Mouse (Mus musculus): ENCODE data around the gene Ndufv3.
A peak's percentile ranks its signal among the peaks of the same experiment; 100 is the strongest.
"Not testable (repeated sequence)": the region's sequence is repeated elsewhere in the genome, so short reads cannot be mapped to it uniquely, and the experiment has no call there.

Gene Ndufv3

GRCm38 (mm10) chr17:31520895-31521294, 980 bp downstream of the Ndufv3 start:
- peak overlapping the region; percentile 97 for H3K4me3 ChIP-seq (replicated peaks; ENCODE audit: low read length)
- H3K27me3 ChIP-seq (ENCODE audit: insufficient read depth, low read length), result no peaks in the 10 kb centered on the region
- TF ChIP-seq CTCF (conservative IDR thresholded peaks at IDR 0.05; ENCODE audit: low read length), result no peak
- H3K4me1 ChIP-seq (replicated peaks; ENCODE audit: low read depth, low read length), result peaks cover 59% of the 10 kb centered on the region
- H3K36me3 ChIP-seq (ENCODE audit: insufficient read depth, low read length), result peaks cover 42% of the 10 kb centered on the region
- H3K9me3 ChIP-seq (ENCODE audit: low read length), result no peaks in the 10 kb centered on the region

- Histone ChIP-seq H3K27me3 (ENCODE audit: insufficient read depth, low read length) (no peaks in the 10 kb centered on the region), H3K4me3 (replicated peaks; ENCODE audit: low read length) (peak overlapping the region; percentile 97; the same call in 1 of the 2 replicates), H3K9me3 (ENCODE audit: low read length) (no peaks in the 10 kb centered on the region), H3K36me3 (ENCODE audit: insufficient read depth, low read length) (peaks cover 47% of the 10 kb centered on the region), H3K4me1 (replicated peaks; ENCODE audit: low read depth, low read length) (peaks cover 69% of the 10 kb centered on the region)
- TF ChIP-seq NANOG (IDR thresholded peaks at IDR 0.05; ENCODE audit: borderline replicate concordance, low read length) (no peak), POU5F1 (IDR thresholded peaks at IDR 0.05; ENCODE audit: borderline replicate concordance, low read length) (no peak), CTCF (conservative IDR thresholded peaks at IDR 0.05; ENCODE audit: low read length) (no peak)
These were observed 2.0 kb downstream of the Ndufv3 start for GRCm38 (mm10) chr17:31521948-31522347.

GRCm38 (mm10) chr17:31525114-31525513, 5.2 kb downstream of the Ndufv3 start:
- Histone ChIP-seq H3K4me3 (replicated peaks; ENCODE audit: low read length) (no peak overlapping the region), H3K4me1 (replicated peaks; ENCODE audit: low read depth, low read length) (peaks cover 85% of the 10 kb centered on the region), H3K36me3 (ENCODE audit: insufficient read depth, low read length) (peaks cover 76% of the 10 kb centered on the region), H3K9me3 (ENCODE audit: low read length) (no peaks in the 10 kb centered on the region), H3K27me3 (ENCODE audit: insufficient read depth, low read length) (no peaks in the 10 kb centered on the region)
- TF ChIP-seq NANOG (IDR thresholded peaks at IDR 0.05; ENCODE audit: borderline replicate concordance, low read length) (no peak), CTCF (conservative IDR thresholded peaks at IDR 0.05; ENCODE audit: low read length) (no peak), POU5F1 (IDR thresholded peaks at IDR 0.05; ENCODE audit: borderline replicate concordance, low read length) (no peak)

GRCm38 (mm10) chr17:31525816-31526215, 5.9 kb downstream of the Ndufv3 start:
- Histone ChIP-seq H3K27me3 (ENCODE audit: insufficient read depth, low read length) (no peaks in the 10 kb centered on the region), H3K9me3 (ENCODE audit: low read length) (no peaks in the 10 kb centered on the region), H3K4me1 (replicated peaks; ENCODE audit: low read depth, low read length) (peaks cover 92% of the 10 kb centered on the region), H3K36me3 (ENCODE audit: insufficient read depth, low read length) (peaks cover 83% of the 10 kb centered on the region), H3K4me3 (replicated peaks; ENCODE audit: low read length) (0 out of 2 replicates have a peak overlapping the region, but pooled peaks have one; percentile 23)
- TF ChIP-seq CTCF (conservative IDR thresholded peaks at IDR 0.05; ENCODE audit: low read length) (no peak), NANOG (IDR thresholded peaks at IDR 0.05; ENCODE audit: borderline replicate concordance, low read length) (no peak), POU5F1 (IDR thresholded peaks at IDR 0.05; ENCODE audit: borderline replicate concordance, low read length) (no peak)

- Histone ChIP-seq H3K27me3 (ENCODE audit: insufficient read depth, low read length) (no peaks in the 10 kb centered on the region), H3K4me1 (replicated peaks; ENCODE audit: low read depth, low read length) (peaks cover 84% of the 10 kb centered on the region), H3K36me3 (ENCODE audit: insufficient read depth, low read length) (peaks cover 62% of the 10 kb centered on the region), H3K4me3 (replicated peaks; ENCODE audit: low read length) (peak overlapping the region; percentile 67), H3K9me3 (ENCODE audit: low read length) (no peaks in the 10 kb centered on the region)
- TF ChIP-seq CTCF (conservative IDR thresholded peaks at IDR 0.05; ENCODE audit: low read length) (peak; percentile 63), POU5F1 (IDR thresholded peaks at IDR 0.05; ENCODE audit: borderline replicate concordance, low read length) (no peak), NANOG (IDR thresholded peaks at IDR 0.05; ENCODE audit: borderline replicate concordance, low read length) (no peak)
These were observed 9.4 kb downstream of the Ndufv3 start for GRCm38 (mm10) chr17:31529314-31529713.

- peaks cover 77% of the 10 kb centered on the region for H3K4me1 ChIP-seq (replicated peaks; ENCODE audit: low read depth, low read length)
- no peak for TF ChIP-seq POU5F1 (IDR thresholded peaks at IDR 0.05; ENCODE audit: borderline replicate concordance, low read length)
- no peak for TF ChIP-seq CTCF (conservative IDR thresholded peaks at IDR 0.05; ENCODE audit: low read length)
- no peak for TF ChIP-seq NANOG (IDR thresholded peaks at IDR 0.05; ENCODE audit: borderline replicate concordance, low read length)
- peaks cover 49% of the 10 kb centered on the region for H3K36me3 ChIP-seq (ENCODE audit: insufficient read depth, low read length)
- H3K4me3 ChIP-seq (replicated peaks; ENCODE audit: low read length), result peak overlapping the region; percentile 71
- H3K27me3 ChIP-seq (ENCODE audit: insufficient read depth, low read length), result no peaks in the 10 kb centered on the region
- H3K9me3 ChIP-seq (ENCODE audit: low read length), result no peaks in the 10 kb centered on the region
These were observed 11.7 kb downstream of the Ndufv3 start for GRCm38 (mm10) chr17:31531441-31532158.

- not testable (repeated sequence) for H3K27me3 ChIP-seq (ENCODE audit: insufficient read depth, low read length)
These were observed 12.4 kb downstream of the Ndufv3 start for GRCm38 (mm10) chr17:31532331-31532730.

GRCm38 (mm10) chr17:31535358-31535757, 15.4 kb downstream of the Ndufv3 start:
- peaks cover 41% of the 10 kb centered on the region for H3K4me1 ChIP-seq (replicated peaks; ENCODE audit: low read depth, low read length)
- TF ChIP-seq POU5F1 (IDR thresholded peaks at IDR 0.05; ENCODE audit: borderline replicate concordance, low read length) (no peak), NANOG (IDR thresholded peaks at IDR 0.05; ENCODE audit: borderline replicate concordance, low read length) (no peak), CTCF (conservative IDR thresholded peaks at IDR 0.05; ENCODE audit: low read length) (no peak)
- no peaks in the 10 kb centered on the region for H3K27me3 ChIP-seq (ENCODE audit: insufficient read depth, low read length)
- H3K9me3 ChIP-seq (ENCODE audit: low read length), result no peaks in the 10 kb centered on the region
- peak overlapping the region; percentile 32; the same call in 1 of the 2 replicates for H3K4me3 ChIP-seq (replicated peaks; ENCODE audit: low read length)
- H3K36me3 ChIP-seq (ENCODE audit: insufficient read depth, low read length), result peaks cover 15% of the 10 kb centered on the region

More at GRCm38 (mm10) chr17:31532331-31532730, 12.4 kb downstream of the Ndufv3 start:
- Histone ChIP-seq H3K4me3 (replicated peaks; ENCODE audit: low read length) (peak overlapping the region; percentile 71), H3K36me3 (ENCODE audit: insufficient read depth, low read length) (peaks cover 42% of the 10 kb centered on the region), H3K4me1 (replicated peaks; ENCODE audit: low read depth, low read length) (peaks cover 70% of the 10 kb centered on the region)
- not testable (repeated sequence) for H3K9me3 ChIP-seq (ENCODE audit: low read length)

All from E14TG2a.4 (cell line).